Mouse (Mus musculus): ENCODE results near the gene Zbtb39. TPM values are rescaled to one million over a fixed set of nuclear protein-coding genes. Genes with fewer than 3 reads are reported as not detected.
A peak's percentile ranks its signal among the peaks of the same experiment; 100 is the strongest.

Gene Zbtb39
- total and polyA plus RNA-seq, 3 experiments, result 4.3 to 7.8 (median 7.7) TPM

GRCm38 (mm10) chr10:127747254-127747653 is 7.9 kb downstream of the Zbtb39 start:
- H3K36me3 ChIP-seq (ENCODE audit: control insufficient read depth, insufficient read depth, low read length), result no peaks in the 10 kb centered on the region
- TF ChIP-seq CTCF (IDR thresholded peaks at IDR 0.05) (no peak), EP300 (IDR thresholded peaks at IDR 0.05; ENCODE audit: insufficient read depth, low read depth, low read length) (no peak), POLR2A (IDR thresholded peaks at IDR 0.05; ENCODE audit: insufficient read depth, low read depth, low read length) (no peak)
- no peak overlapping the region for H3K9ac ChIP-seq (ENCODE audit: low read depth, low read length)
- no peak overlapping the region for H3K4me3 ChIP-seq
- H3K4me1 ChIP-seq (ENCODE audit: control insufficient read depth, insufficient read depth, low read length), result no peaks in the 10 kb centered on the region; the same call in 1 of the 2 replicates
- no peak for DNase-seq
- intact Hi-C loops (cut with DNase I), result no loop called here
- no peaks in the 10 kb centered on the region for H3K27me3 ChIP-seq (ENCODE audit: control insufficient read depth, insufficient read depth, low read length)
- 78% methylated on average over 8 of the region's 8 CpGs for WGBS
- peaks cover 4% of the 10 kb centered on the region; the same call in 1 of the 2 replicates for H3K79me2 ChIP-seq (replicated peaks; ENCODE audit: control insufficient read depth, insufficient read depth, low read length)
- no peak overlapping the region for H3K27ac ChIP-seq

GRCm38 (mm10) chr10:127748847-127749612 is 9.7 kb downstream of the Zbtb39 start:
- peaks cover 2% of the 10 kb centered on the region; the same call in 1 of the 2 replicates for H3K4me1 ChIP-seq (ENCODE audit: control insufficient read depth, insufficient read depth, low read length)
- peaks cover under 1% of the 10 kb centered on the region; the same call in 1 of the 2 replicates for H3K79me2 ChIP-seq (replicated peaks; ENCODE audit: control insufficient read depth, insufficient read depth, low read length)
- H3K36me3 ChIP-seq (ENCODE audit: control insufficient read depth, insufficient read depth, low read length), result no peaks in the 10 kb centered on the region
- no peak overlapping the region for H3K9ac ChIP-seq (ENCODE audit: low read depth, low read length)
- peak; percentile 57 to 62 for DNase-seq
- TF ChIP-seq EP300 (IDR thresholded peaks at IDR 0.05; ENCODE audit: insufficient read depth, low read depth, low read length), result 0 out of 2 replicates have a peak, but pooled peaks have one; percentile 13
- TF ChIP-seq CTCF (IDR thresholded peaks at IDR 0.05), result no peak
- 0 out of 2 replicates have a peak, but pooled peaks have one; percentile 29 for TF ChIP-seq POLR2A (IDR thresholded peaks at IDR 0.05; ENCODE audit: insufficient read depth, low read depth, low read length)
- WGBS, result 12% methylated on average over 8 of the region's 8 CpGs
- intact Hi-C loops (cut with DNase I), result no loop called here
- no peaks in the 10 kb centered on the region for H3K27me3 ChIP-seq (ENCODE audit: control insufficient read depth, insufficient read depth, low read length)
- H3K4me3 ChIP-seq, result peak overlapping the region; percentile 54
- H3K27ac ChIP-seq, result peak overlapping the region; percentile 48

- peaks cover 6% of the 10 kb centered on the region for H3K4me1 ChIP-seq (ENCODE audit: control insufficient read depth, insufficient read depth, low read length)
- H3K9ac ChIP-seq (ENCODE audit: low read depth, low read length), result peak overlapping the region; percentile 34
- DNase-seq, result peak; percentile 45 to 47
- peak overlapping the region; percentile 54 for H3K4me3 ChIP-seq
- peaks cover 2% of the 10 kb centered on the region; the same call in 1 of the 2 replicates for H3K36me3 ChIP-seq (ENCODE audit: control insufficient read depth, insufficient read depth, low read length)
- no peaks in the 10 kb centered on the region for H3K79me2 ChIP-seq (replicated peaks; ENCODE audit: control insufficient read depth, insufficient read depth, low read length)
- TF ChIP-seq CTCF (IDR thresholded peaks at IDR 0.05) (no peak), POLR2A (IDR thresholded peaks at IDR 0.05; ENCODE audit: insufficient read depth, low read depth, low read length) (no peak), EP300 (IDR thresholded peaks at IDR 0.05; ENCODE audit: insufficient read depth, low read depth, low read length) (no peak)
- no peaks in the 10 kb centered on the region for H3K27me3 ChIP-seq (ENCODE audit: control insufficient read depth, insufficient read depth, low read length)
- 33% methylated on average over 24 of the region's 24 CpGs for WGBS
- intact Hi-C loops (cut with DNase I), result no loop called here
- H3K27ac ChIP-seq, result peak overlapping the region; percentile 48
Observed at GRCm38 (mm10) chr10:127750136-127750777, 10.9 kb downstream of the Zbtb39 start.

- Histone ChIP-seq H3K36me3 (ENCODE audit: control insufficient read depth, insufficient read depth, low read length) (peaks cover 2% of the 10 kb centered on the region; the same call in 1 of the 2 replicates), H3K27ac (peak within 1 kb of the TSS; percentile 48), H3K27me3 (ENCODE audit: control insufficient read depth, insufficient read depth, low read length) (no peaks in the 10 kb centered on the region), H3K9ac (ENCODE audit: low read depth, low read length) (peak within 1 kb of the TSS; percentile 34), H3K4me1 (ENCODE audit: control insufficient read depth, insufficient read depth, low read length) (peaks cover 9% of the 10 kb centered on the region), H3K79me2 (replicated peaks; ENCODE audit: control insufficient read depth, insufficient read depth, low read length) (no peaks in the 10 kb centered on the region), H3K4me3 (peak within 1 kb of the TSS; percentile 54)
- intact Hi-C loops (cut with DNase I), result no loop called here
- no peak for TF ChIP-seq CTCF (IDR thresholded peaks at IDR 0.05)
- peak; percentile 88 for TF ChIP-seq POLR2A (IDR thresholded peaks at IDR 0.05; ENCODE audit: insufficient read depth, low read depth, low read length)
- TF ChIP-seq EP300 (IDR thresholded peaks at IDR 0.05; ENCODE audit: insufficient read depth, low read depth, low read length), result peak; percentile 52; the same call in 1 of the 2 replicates
- 28% methylated on average over 8 of the region's 8 CpGs for WGBS
- peak; percentile 53 to 60 for DNase-seq
Observed at GRCm38 (mm10) chr10:127751548-127751947, 12.2 kb downstream of the Zbtb39 start, which contains the start of gene Gpr182. Gpr182 (minus strand) TSS chr10:127751732.

- intact Hi-C loops (cut with DNase I), result no loop called here
- TF ChIP-seq EP300 (IDR thresholded peaks at IDR 0.05; ENCODE audit: insufficient read depth, low read depth, low read length), result 0 out of 2 replicates have a peak, but pooled peaks have one; percentile 23
- TF ChIP-seq CTCF (IDR thresholded peaks at IDR 0.05), result no peak
- no peaks in the 10 kb centered on the region for H3K79me2 ChIP-seq (replicated peaks; ENCODE audit: control insufficient read depth, insufficient read depth, low read length)
- peak; percentile 31 to 41 for DNase-seq
- H3K4me1 ChIP-seq (ENCODE audit: control insufficient read depth, insufficient read depth, low read length), result peaks cover 9% of the 10 kb centered on the region
- H3K9ac ChIP-seq (ENCODE audit: low read depth, low read length), result no peak overlapping the region
- H3K36me3 ChIP-seq (ENCODE audit: control insufficient read depth, insufficient read depth, low read length), result peaks cover 2% of the 10 kb centered on the region; the same call in 1 of the 2 replicates
- peak overlapping the region; percentile 74 for H3K27ac ChIP-seq
- 21% methylated on average over 6 of the region's 6 CpGs for WGBS
- H3K27me3 ChIP-seq (ENCODE audit: control insufficient read depth, insufficient read depth, low read length), result no peaks in the 10 kb centered on the region
- no peak overlapping the region for H3K4me3 ChIP-seq
Observed at GRCm38 (mm10) chr10:127754566-127755166, 15.3 kb downstream of the Zbtb39 start.
